Mouse (Mus musculus): Measurements from ENCODE around the gene Krtap17-1. TPM values are rescaled to one million over a fixed set of nuclear protein-coding genes. Genes with fewer than 3 reads are reported as not detected.

Krtap17-1 gene
- total RNA-seq (2014; rRNA removed; ENCODE audit: low replicate concordance) (not detected in 2 replicates), polyA plus RNA-seq (2015; fragmentation: Nextera tagmentation; extraction: Ambion mirVana) (not detected in 2 replicates)

DNA sequence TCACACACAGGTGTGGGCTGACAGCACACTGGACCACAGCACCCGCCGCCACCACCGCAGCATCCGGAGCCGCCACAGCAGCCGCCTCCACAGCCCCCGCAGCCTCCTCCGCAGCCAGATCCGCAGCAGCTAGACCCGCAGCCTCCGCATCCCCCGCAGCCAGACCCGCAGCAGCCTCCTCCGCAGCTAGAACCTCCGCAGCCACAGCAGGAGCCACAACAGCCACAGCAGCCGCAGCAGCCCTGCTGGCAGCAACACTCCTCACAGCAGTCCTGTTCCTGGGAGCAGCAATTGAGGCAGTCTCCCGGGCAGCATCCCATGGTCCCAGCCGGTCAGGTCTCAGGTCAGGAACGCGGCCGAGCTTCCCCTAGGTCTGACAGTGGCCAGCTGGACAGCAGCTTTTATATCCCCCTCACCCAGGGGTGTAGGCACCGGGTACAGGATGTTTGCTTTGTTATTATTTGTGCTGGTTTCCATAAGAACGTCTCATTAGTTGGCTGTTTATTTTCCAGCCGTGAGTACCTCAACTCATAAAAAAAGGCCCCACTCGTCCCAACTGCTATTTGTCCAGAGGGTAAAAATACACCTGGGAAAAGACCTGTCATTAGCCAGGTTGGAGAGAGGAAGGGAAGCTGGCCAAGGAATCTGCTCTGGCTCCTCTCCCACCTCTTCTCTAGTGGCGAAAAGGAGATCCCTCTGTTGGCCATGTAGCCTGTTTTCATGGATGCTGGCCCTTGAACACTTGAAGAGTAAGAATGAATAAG is at the start of gene Krtap17-1:
Krtap17-1 (minus strand) TSS at position 375 of the 764 bp plus-strand sequence.
- TF ChIP-seq EP300 (IDR thresholded peaks at IDR 0.05; ENCODE audit: low read depth) (no peak), CTCF (IDR thresholded peaks at IDR 0.05; ENCODE audit: low read depth) (no peak)
- Histone ChIP-seq H3K4me2 (ENCODE audit: low read depth, low read length) (no peak within 1 kb of the TSS), H3K9ac (replicated peaks; ENCODE audit: low read depth, low read length) (no peak within 1 kb of the TSS), H3K27me3 (ENCODE audit: control insufficient read depth, insufficient read depth, low read length) (peaks cover 24% of the 10 kb centered on the region; the same call in 1 of the 2 replicates), H3K36me3 (replicated peaks; ENCODE audit: control insufficient read depth, insufficient read depth, low read length) (no peaks in the 10 kb centered on the region), H3K9me3 (replicated peaks; ENCODE audit: control insufficient read depth, low read length) (no peaks in the 10 kb centered on the region), H3K27ac (ENCODE audit: low read depth) (no peak within 1 kb of the TSS), H3K4me3 (ENCODE audit: low read depth, low read length) (no peak within 1 kb of the TSS), H3K4me1 (ENCODE audit: control insufficient read depth, insufficient read depth) (no peaks in the 10 kb centered on the region)
- no peak for DNase-seq (ENCODE audit: low spot score)
- 21% methylated on average over 26 of the region's 26 CpGs for WGBS
- no peak for ATAC-seq (ENCODE audit: insufficient read depth, low read depth)

DNA sequence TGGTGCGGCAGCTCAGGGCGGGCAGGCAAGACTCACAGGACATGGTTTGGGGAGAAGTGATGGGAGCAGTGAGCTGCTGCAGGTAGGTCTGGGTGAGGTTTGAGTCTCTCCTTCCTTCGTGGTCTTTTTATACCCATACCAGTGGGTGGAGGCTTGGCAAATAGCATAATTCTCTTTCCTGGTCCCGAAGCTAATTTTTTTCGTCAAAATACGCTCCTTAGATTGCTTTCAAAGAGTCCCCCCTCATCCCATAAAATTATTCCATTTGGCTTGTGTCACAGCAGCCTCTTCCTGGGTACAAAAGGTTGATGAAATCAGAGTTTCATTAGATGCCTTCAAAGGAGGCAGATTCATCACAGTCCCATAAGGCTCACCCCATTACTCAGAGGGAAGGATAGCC is 47.7 kb upstream of the Krtap17-1 start, which contains the start of gene Krt34:
Krt34 (minus strand) TSS at position 101 of the 400 bp plus-strand sequence.
- Histone ChIP-seq H3K27me3 (ENCODE audit: control insufficient read depth, insufficient read depth, low read length) (no peaks in the 10 kb centered on the region), H3K27ac (ENCODE audit: low read depth) (no peak within 1 kb of the TSS), H3K4me2 (ENCODE audit: low read depth, low read length) (no peak within 1 kb of the TSS), H3K4me1 (ENCODE audit: control insufficient read depth, insufficient read depth) (no peaks in the 10 kb centered on the region), H3K36me3 (replicated peaks; ENCODE audit: control insufficient read depth, insufficient read depth, low read length) (no peaks in the 10 kb centered on the region), H3K9ac (replicated peaks; ENCODE audit: low read depth, low read length) (no peak within 1 kb of the TSS), H3K9me3 (replicated peaks; ENCODE audit: control insufficient read depth, low read length) (no peaks in the 10 kb centered on the region), H3K4me3 (ENCODE audit: low read depth, low read length) (no peak within 1 kb of the TSS)
- ATAC-seq (ENCODE audit: insufficient read depth, low read depth) (no peak), DNase-seq (ENCODE audit: low spot score) (no peak)
- WGBS = 81% methylated on average over 6 of the region's 6 CpGs
- TF ChIP-seq CTCF (IDR thresholded peaks at IDR 0.05; ENCODE audit: low read depth) = no peak
- no peak for TF ChIP-seq EP300 (IDR thresholded peaks at IDR 0.05; ENCODE audit: low read depth)

DNA sequence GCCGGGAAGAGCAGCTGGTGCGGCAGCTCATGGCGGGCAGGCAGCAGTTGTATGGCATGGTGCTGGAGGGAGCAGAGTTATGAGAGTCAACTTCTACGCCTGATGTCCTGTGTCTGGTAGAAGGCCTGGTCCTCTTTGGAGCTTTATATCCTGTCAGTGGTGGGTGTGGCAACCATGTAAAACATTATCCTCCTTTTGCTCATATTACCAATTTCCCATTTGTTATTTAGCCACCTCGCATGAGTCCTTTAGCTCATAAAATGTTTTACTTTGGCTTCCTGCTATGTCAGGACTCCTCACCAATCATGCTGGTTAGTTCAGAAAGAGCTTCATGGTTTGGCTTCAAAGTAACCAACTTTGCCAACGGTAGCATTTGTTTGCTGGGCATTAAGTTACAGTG is 36.0 kb upstream of the Krtap17-1 start, which contains the start of gene Krt33b:
Krt33b (minus strand) TSS at position 101 of the 400 bp plus-strand sequence.
- Histone ChIP-seq H3K9me3 (replicated peaks; ENCODE audit: control insufficient read depth, low read length) (no peaks in the 10 kb centered on the region), H3K27me3 (ENCODE audit: control insufficient read depth, insufficient read depth, low read length) (no peaks in the 10 kb centered on the region), H3K4me3 (ENCODE audit: low read depth, low read length) (no peak within 1 kb of the TSS), H3K9ac (replicated peaks; ENCODE audit: low read depth, low read length) (no peak within 1 kb of the TSS), H3K4me1 (ENCODE audit: control insufficient read depth, insufficient read depth) (no peaks in the 10 kb centered on the region), H3K27ac (ENCODE audit: low read depth) (no peak within 1 kb of the TSS), H3K4me2 (ENCODE audit: low read depth, low read length) (no peak within 1 kb of the TSS), H3K36me3 (replicated peaks; ENCODE audit: control insufficient read depth, insufficient read depth, low read length) (no peaks in the 10 kb centered on the region)
- DNase-seq (ENCODE audit: low spot score) (no peak), ATAC-seq (ENCODE audit: insufficient read depth, low read depth) (no peak)
- TF ChIP-seq EP300 (IDR thresholded peaks at IDR 0.05; ENCODE audit: low read depth) (no peak), CTCF (IDR thresholded peaks at IDR 0.05; ENCODE audit: low read depth) (no peak)
- 85% methylated on average over 5 of the region's 6 CpGs for WGBS

DNA sequence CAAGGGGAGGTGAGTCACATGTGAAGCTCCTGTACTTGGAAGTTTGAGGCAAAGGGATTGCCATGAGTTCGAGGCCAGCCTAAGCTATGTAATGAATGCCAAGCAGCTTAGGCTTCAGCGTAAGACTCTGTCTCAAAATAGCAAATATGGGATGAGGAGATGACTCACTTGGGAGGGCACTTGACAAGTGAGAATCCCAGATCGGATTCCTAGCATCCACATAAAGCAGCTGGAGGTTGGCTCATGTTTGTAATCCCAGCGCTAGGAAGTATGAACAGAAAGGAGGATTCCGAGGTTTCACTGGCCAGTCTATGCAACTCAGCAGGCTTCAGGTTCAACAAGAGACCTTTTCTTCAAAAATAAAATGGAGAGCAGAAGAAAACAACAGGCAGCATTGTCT is 27.6 kb upstream of the Krtap17-1 start:
- no peak overlapping the region for H3K4me3 ChIP-seq (ENCODE audit: low read depth, low read length)
- no peak overlapping the region for H3K27ac ChIP-seq (ENCODE audit: low read depth)
- TF ChIP-seq CTCF (IDR thresholded peaks at IDR 0.05; ENCODE audit: low read depth) (no peak), EP300 (IDR thresholded peaks at IDR 0.05; ENCODE audit: low read depth) (no peak)
- no peaks in the 10 kb centered on the region for H3K9me3 ChIP-seq (replicated peaks; ENCODE audit: control insufficient read depth, low read length)
- DNase-seq (ENCODE audit: low spot score) = no peak
- no peaks in the 10 kb centered on the region for H3K36me3 ChIP-seq (replicated peaks; ENCODE audit: control insufficient read depth, insufficient read depth, low read length)
- H3K4me2 ChIP-seq (ENCODE audit: low read depth, low read length) = no peak overlapping the region
- no peaks in the 10 kb centered on the region for H3K27me3 ChIP-seq (ENCODE audit: control insufficient read depth, insufficient read depth, low read length)
- WGBS = 41% methylated on average over 5 of the region's 5 CpGs
- H3K9ac ChIP-seq (replicated peaks; ENCODE audit: low read depth, low read length) = no peak overlapping the region
- no peaks in the 10 kb centered on the region for H3K4me1 ChIP-seq (ENCODE audit: control insufficient read depth, insufficient read depth)
- no peak for ATAC-seq (ENCODE audit: insufficient read depth, low read depth)

DNA sequence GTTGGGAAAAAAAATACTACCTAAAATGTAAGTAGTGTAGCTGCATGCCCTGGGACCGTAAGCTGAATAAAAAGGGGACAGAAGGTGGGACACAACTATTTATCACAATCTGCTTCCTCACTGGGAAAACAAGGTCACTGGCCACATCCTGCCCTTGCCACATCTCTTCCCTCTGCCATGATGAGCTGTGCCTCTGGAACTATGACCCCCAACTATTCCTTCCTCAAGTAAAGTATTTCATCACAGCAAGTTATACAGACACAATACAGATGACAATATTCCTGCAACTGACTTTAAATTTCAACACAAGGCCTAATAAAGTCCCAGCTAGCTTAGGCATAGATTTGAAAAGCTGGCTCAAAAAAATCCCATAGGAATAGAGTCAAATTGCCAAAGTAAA is 25.7 kb upstream of the Krtap17-1 start:
- Histone ChIP-seq H3K27me3 (ENCODE audit: control insufficient read depth, insufficient read depth, low read length) (no peaks in the 10 kb centered on the region), H3K4me3 (ENCODE audit: low read depth, low read length) (no peak overlapping the region), H3K9ac (replicated peaks; ENCODE audit: low read depth, low read length) (no peak overlapping the region), H3K4me2 (ENCODE audit: low read depth, low read length) (no peak overlapping the region), H3K27ac (ENCODE audit: low read depth) (no peak overlapping the region), H3K36me3 (replicated peaks; ENCODE audit: control insufficient read depth, insufficient read depth, low read length) (no peaks in the 10 kb centered on the region), H3K9me3 (replicated peaks; ENCODE audit: control insufficient read depth, low read length) (no peaks in the 10 kb centered on the region), H3K4me1 (ENCODE audit: control insufficient read depth, insufficient read depth) (no peaks in the 10 kb centered on the region)
- 77% methylated on average over 1 of the region's 1 CpGs for WGBS
- ATAC-seq (ENCODE audit: insufficient read depth, low read depth) (no peak), DNase-seq (ENCODE audit: low spot score) (no peak)
- TF ChIP-seq CTCF (IDR thresholded peaks at IDR 0.05; ENCODE audit: low read depth) (no peak), EP300 (IDR thresholded peaks at IDR 0.05; ENCODE audit: low read depth) (no peak)
